Mouse (Mus musculus) CH12.LX (cell line): Measurements from ENCODE around the gene Fbrs. TPM values are rescaled to one million over a fixed set of nuclear protein-coding genes. Genes with fewer than 3 reads are reported as not detected.

Source experiments
- DNase-seq: peaks from one replicate; pipeline ENCODE4 v3.0.0-alpha.2; 2013; ENCODE audit errors: extremely low read depth
- H3K27ac ChIP-seq: 2 replicates; pipeline ENCODE4 v1.5.1; 2012; ENCODE audit warnings: low read depth, mild to moderate bottlenecking, control low read depth, moderate library complexity; ENCODE audit not compliant: insufficient read depth
- H3K27me3 ChIP-seq: replicated peaks from 2 replicates; pipeline ENCODE3; 2012; ENCODE audit warnings: inconsistent platforms
- H3K36me3 ChIP-seq, 2 experiments: replicated peaks in 1 of 2; 2 replicates each; pipeline versions ENCODE3 to v1.6.1; 2012; ENCODE audit warnings: inconsistent platforms in 1 of 2, low read length in 1 of 2, mild to moderate bottlenecking in 1 of 2, mixed read lengths in 1 of 2, moderate library complexity in 1 of 2; ENCODE audit not compliant: control insufficient read depth in 1 of 2, insufficient read depth in 1 of 2
- H3K4me1 ChIP-seq, 2 experiments: 2 replicates each; pipeline ENCODE4 v1.6.1; 2012; ENCODE audit warnings: inconsistent platforms in 1 of 2, moderate library complexity in 1 of 2; ENCODE audit not compliant: insufficient read depth in 2 of 2, control insufficient read depth in 1 of 2
- H3K4me2 ChIP-seq: 2 replicates; pipeline ENCODE4 v1.6.1; 2012; ENCODE audit warnings: low read depth, mild to moderate bottlenecking, control low read depth; ENCODE audit not compliant: poor library complexity, insufficient read depth, severe bottlenecking
- H3K4me3 ChIP-seq, 3 experiments: fragments of 150-350 bp in 1 of 3; sonication (generic) in 1 of 3; replicated peaks in 1 of 3; 2 replicates each; pipeline versions ENCODE3 to v1.5.1; 2011 to 2012; ENCODE audit warnings: low read depth in 2 of 3, low read length in 2 of 3, mild to moderate bottlenecking in 2 of 3, moderate library complexity in 2 of 3, control low read depth in 1 of 3, improper control_type of control experiment in 1 of 3, inconsistent platforms in 1 of 3, mixed read lengths in 1 of 3; ENCODE audit not compliant: poor library complexity in 1 of 3
- H3K79me2 ChIP-seq: replicated peaks from 2 replicates; pipeline ENCODE4 v1.6.1; 2012; ENCODE audit warnings: mild to moderate bottlenecking, moderate library complexity; ENCODE audit not compliant: control insufficient read depth, poor library complexity, insufficient read depth, severe bottlenecking; ENCODE audit errors: extremely low read depth
- H3K9ac ChIP-seq: 2 replicates; pipeline ENCODE4 v1.6.1; 2012; ENCODE audit warnings: low read depth, mild to moderate bottlenecking, control low read depth, moderate library complexity; ENCODE audit not compliant: insufficient read depth
- H3K9me3 ChIP-seq: replicated peaks from 2 replicates; pipeline ENCODE3; 2012; ENCODE audit warnings: low read length, inconsistent platforms, mixed read lengths
- BHLHE40 ChIP-seq: IDR thresholded peaks from 2 replicates; pipeline ENCODE4 v1.6.1; 2011; ENCODE audit warnings: mild to moderate bottlenecking, low read depth, low read length, improper control_type of control experiment
- CHD1 ChIP-seq: IDR thresholded peaks from 2 replicates; pipeline ENCODE4 v1.6.1; 2012; ENCODE audit warnings: low read depth, low read length, improper control_type of control experiment, inconsistent platforms
- CHD2 ChIP-seq: IDR thresholded peaks from 2 replicates; pipeline ENCODE4 v1.6.1; 2011; ENCODE audit warnings: low read length, improper control_type of control experiment
- CTCF ChIP-seq, 2 experiments: IDR thresholded peaks in 1 of 2; conservative IDR thresholded peaks in 1 of 2; 2 replicates each; pipeline ENCODE4 v1.5.1; 2011 to 2012; ENCODE audit warnings: low read depth in 2 of 2, low read length in 2 of 2, improper control_type of control experiment in 1 of 2, inconsistent platforms in 1 of 2, mild to moderate bottlenecking in 1 of 2, moderate library complexity in 1 of 2
- E2F4 ChIP-seq: IDR thresholded peaks from 2 replicates; pipeline ENCODE4 v1.6.1; 2011; ENCODE audit warnings: low read depth, low read length, improper control_type of control experiment; ENCODE audit not compliant: insufficient replicate concordance
- ELF1 ChIP-seq: IDR thresholded peaks from 2 replicates; pipeline ENCODE4 v1.6.1; 2014; ENCODE audit warnings: low read depth, mild to moderate bottlenecking, inconsistent platforms, low read length, improper control_type of control experiment
- EP300 ChIP-seq: IDR thresholded peaks from 2 replicates; pipeline ENCODE4 v1.6.1; 2011; ENCODE audit warnings: low read length, improper control_type of control experiment
- ETS1 ChIP-seq: conservative IDR thresholded peaks from 2 replicates; pipeline ENCODE4 v1.6.1; 2012; ENCODE audit warnings: low read depth, mild to moderate bottlenecking, inconsistent platforms, low read length, improper control_type of control experiment, moderate library complexity
- GABPA ChIP-seq: IDR thresholded peaks from 2 replicates; pipeline ENCODE4 v1.6.1; 2012; ENCODE audit warnings: low read depth, low read length, improper control_type of control experiment, inconsistent platforms; ENCODE audit not compliant: insufficient replicate concordance
- HCFC1 ChIP-seq: IDR thresholded peaks from 2 replicates; pipeline ENCODE4 v1.6.1; 2012; ENCODE audit warnings: low read depth, mild to moderate bottlenecking, inconsistent platforms, low read length, improper control_type of control experiment
- IRF4 ChIP-seq: IDR thresholded peaks from 2 replicates; pipeline ENCODE4 v1.6.1; 2014; ENCODE audit warnings: low read depth, mild to moderate bottlenecking, inconsistent platforms, low read length, improper control_type of control experiment
- JUN ChIP-seq: IDR thresholded peaks from 2 replicates; pipeline ENCODE4 v1.6.1; 2011; ENCODE audit warnings: low read depth, mild to moderate bottlenecking, low read length, improper control_type of control experiment, moderate library complexity; ENCODE audit not compliant: insufficient read depth
- JUND ChIP-seq: conservative IDR thresholded peaks from 2 replicates; pipeline ENCODE4 v1.6.1; 2011; ENCODE audit warnings: low read depth, low read length, improper control_type of control experiment
- MAFK ChIP-seq: IDR thresholded peaks from 2 replicates; pipeline ENCODE4 v1.6.1; 2011; ENCODE audit warnings: low read length, improper control_type of control experiment; ENCODE audit not compliant: insufficient replicate concordance
- MAX ChIP-seq: IDR thresholded peaks from 2 replicates; pipeline ENCODE4 v1.6.1; 2011; ENCODE audit warnings: low read length, improper control_type of control experiment
- MAZ ChIP-seq: IDR thresholded peaks from 2 replicates; pipeline ENCODE4 v1.6.1; 2012; ENCODE audit warnings: low read depth, mild to moderate bottlenecking, inconsistent platforms, low read length, improper control_type of control experiment, moderate library complexity
- MEF2A ChIP-seq: IDR thresholded peaks from 2 replicates; pipeline ENCODE4 v1.6.1; 2014; ENCODE audit warnings: low read depth, mild to moderate bottlenecking, inconsistent platforms, low read length, improper control_type of control experiment, borderline replicate concordance
- MXI1 ChIP-seq: IDR thresholded peaks from 2 replicates; pipeline ENCODE4 v1.6.1; 2011; ENCODE audit warnings: mild to moderate bottlenecking, low read depth, low read length, improper control_type of control experiment
- MYC ChIP-seq: IDR thresholded peaks from 2 replicates; pipeline ENCODE4 v1.6.1; 2011; ENCODE audit warnings: low read depth, mild to moderate bottlenecking, improper control_type of control experiment, low read length
- NELFE ChIP-seq: IDR thresholded peaks from 2 replicates; pipeline ENCODE4 v1.6.1; 2011; ENCODE audit warnings: low read depth, low read length, improper control_type of control experiment
- NRF1 ChIP-seq: IDR thresholded peaks from 2 replicates; pipeline ENCODE4 v1.6.1; 2014; ENCODE audit warnings: low read depth, mild to moderate bottlenecking, inconsistent platforms, low read length, improper control_type of control experiment, moderate library complexity
- PAX5 ChIP-seq: IDR thresholded peaks from 2 replicates; pipeline ENCODE4 v1.6.1; 2012; ENCODE audit warnings: low read length, inconsistent platforms, mixed read lengths
- POLR2A ChIP-seq: IDR thresholded peaks from 2 replicates; pipeline ENCODE4 v1.6.1; 2011; ENCODE audit warnings: low read depth, mild to moderate bottlenecking, improper control_type of control experiment, low read length
- POLR2AphosphoS2 ChIP-seq: IDR thresholded peaks from 2 replicates; pipeline ENCODE4 v1.6.1; 2011; ENCODE audit warnings: low read depth, low read length, improper control_type of control experiment
- RAD21 ChIP-seq: IDR thresholded peaks from 2 replicates; pipeline ENCODE4 v1.6.1; 2011; ENCODE audit warnings: low read depth, mild to moderate bottlenecking, low read length, improper control_type of control experiment, moderate library complexity
- RCOR1 ChIP-seq: conservative IDR thresholded peaks from 2 replicates; pipeline ENCODE4 v1.6.1; 2012; ENCODE audit warnings: low read depth, mild to moderate bottlenecking, inconsistent platforms, low read length, improper control_type of control experiment
- SIN3A ChIP-seq: IDR thresholded peaks from 2 replicates; pipeline ENCODE4 v1.6.1; 2012; ENCODE audit warnings: low read length, improper control_type of control experiment, inconsistent platforms
- SMC3 ChIP-seq: IDR thresholded peaks from 2 replicates; pipeline ENCODE4 v1.6.1; 2011; ENCODE audit warnings: low read depth, low read length, improper control_type of control experiment
- TBP ChIP-seq: conservative IDR thresholded peaks from 2 replicates; pipeline ENCODE4 v1.6.1; 2011; ENCODE audit warnings: low read depth, low read length, improper control_type of control experiment
- TCF12 ChIP-seq: IDR thresholded peaks from 2 replicates; pipeline ENCODE4 v1.6.1; 2014; ENCODE audit warnings: low read depth, mild to moderate bottlenecking, inconsistent platforms, low read length, improper control_type of control experiment
- UBTF ChIP-seq: IDR thresholded peaks from 2 replicates; pipeline ENCODE4 v1.6.1; 2012; ENCODE audit warnings: low read depth, mild to moderate bottlenecking, inconsistent platforms, low read length, improper control_type of control experiment, moderate library complexity
- USF1 ChIP-seq: IDR thresholded peaks from 2 replicates; pipeline ENCODE4 v1.6.1; 2014; ENCODE audit warnings: low read depth, mild to moderate bottlenecking, inconsistent platforms, low read length, improper control_type of control experiment
- USF2 ChIP-seq: conservative IDR thresholded peaks from 2 replicates; pipeline ENCODE4 v1.6.1; 2011; ENCODE audit warnings: low read depth, low read length, improper control_type of control experiment
- ZC3H11A ChIP-seq: IDR thresholded peaks from 2 replicates; pipeline ENCODE4 v1.6.1; 2012; ENCODE audit warnings: low read depth, mild to moderate bottlenecking, inconsistent platforms, low read length, improper control_type of control experiment
- ZKSCAN1 ChIP-seq: IDR thresholded peaks from 2 replicates; pipeline ENCODE4 v1.6.1; 2012; ENCODE audit warnings: low read depth, inconsistent platforms, low read length, improper control_type of control experiment, borderline replicate concordance
- ZMIZ1 ChIP-seq: IDR thresholded peaks from 2 replicates; pipeline ENCODE4 v1.6.1; 2012; ENCODE audit warnings: low read depth, mild to moderate bottlenecking, inconsistent platforms, low read length, improper control_type of control experiment
- ZNF384 ChIP-seq: IDR thresholded peaks from 2 replicates; pipeline ENCODE4 v1.6.1; 2012; ENCODE audit warnings: low read depth, low read length, improper control_type of control experiment, inconsistent platforms
- dilution Hi-C: fragments of 300-500 bp; cut with MboI; formaldehyde crosslinking; loops from 2 replicates; pipeline ENCODE4 v1.14.3; 2020; ENCODE audit warnings: low sequenced_read_pairs; ENCODE audit not compliant: extremely low pct_unique_long_range_greater_than_20kb, extremely low pct_ligation_motif_present
- in situ Hi-C: fragments of 300-500 bp; cut with MboI; formaldehyde crosslinking; loops from 3 replicates; pipeline ENCODE4 v1.14.3; 2019; ENCODE audit warnings: low sequenced_read_pairs, low pct_ligation_motif_present, low pct_unique_long_range_greater_than_20kb, mixed read lengths
- polyA plus RNA-seq: library from polyadenylated mRNA; unstranded; fragments of >175 nt; gene quantifications from 2 replicates; pipeline ENCODE4 v1.2.1, GENCODE M21; 2012; ENCODE audit warnings: low read depth; ENCODE audit not compliant: insufficient read length
- total RNA-seq, 2 experiments: library from RNA; depleted of rRNA; stranded (reverse); fragments of 300-350 nt in 1 of 2; fragments of >200 nt in 1 of 2; gene quantifications; 2 replicates each; pipeline ENCODE4 v1.2.3; 2012 to 2014

Gene Fbrs
- total and polyA plus RNA-seq, 3 experiments: 6.7 to 66.7 (median 14.4) TPM

DNA sequence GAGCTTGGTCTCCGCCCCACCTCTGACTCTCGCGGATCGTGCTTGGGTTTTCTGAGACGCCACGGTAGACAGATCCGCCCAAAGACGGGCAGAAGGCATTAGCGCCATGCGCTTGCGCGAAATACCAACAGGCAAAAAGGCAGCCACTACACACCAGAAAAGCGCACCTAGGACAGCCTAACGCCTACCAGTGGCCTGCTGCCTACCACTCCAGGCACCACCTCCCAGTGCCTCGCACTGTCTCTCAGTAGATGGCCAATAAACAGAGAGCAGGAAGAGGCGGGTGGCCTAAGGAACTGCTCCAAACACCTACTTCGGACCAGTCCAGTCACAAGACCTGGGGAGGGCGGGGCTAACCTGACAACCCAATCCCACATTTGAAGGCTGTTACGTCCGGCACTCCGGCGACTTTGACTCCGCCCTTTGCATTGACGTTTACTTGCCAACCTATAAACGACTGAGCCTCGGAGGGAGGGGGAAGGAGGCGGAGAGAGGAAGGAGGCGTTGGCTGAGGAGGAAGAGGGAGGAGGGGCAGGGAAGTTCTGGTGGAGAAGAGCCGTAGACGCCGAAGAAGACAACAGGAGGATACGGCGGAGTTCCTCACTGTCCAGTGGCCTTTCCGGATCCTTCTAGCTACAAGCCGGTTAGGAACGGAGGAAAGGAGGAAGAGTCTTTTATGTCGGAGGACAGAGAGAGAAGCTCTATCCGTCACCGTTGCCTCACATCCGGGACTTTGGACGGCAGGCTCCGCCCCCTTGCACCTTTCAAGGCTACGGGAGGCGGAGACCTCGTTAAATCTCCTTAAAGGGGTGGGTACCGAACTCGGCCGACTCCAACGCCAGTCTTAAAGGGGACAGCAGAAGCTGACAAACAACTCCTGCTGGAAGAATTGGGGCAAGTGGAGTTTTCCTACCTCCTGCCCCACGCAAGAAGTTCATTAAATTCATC is 1.0 kb upstream of the Fbrs start:
- Histone ChIP-seq H3K27me3 (no peaks in the 10 kb centered on the region), H3K9ac (peak overlapping the region; percentile 98), H3K4me3 (peak overlapping the region; percentile 80 to 98 (median 97)), H3K79me2 (peaks cover 37% of the 10 kb centered on the region), H3K9me3 (no peaks in the 10 kb centered on the region), H3K4me2 (0 out of 2 replicates have a peak overlapping the region, but pooled peaks have one; percentile 70), H3K4me1 (peaks cover 9 to 34% of the 10 kb centered on the region in 2 experiments), H3K36me3 (peaks cover 35 to 61% of the 10 kb centered on the region in 2 experiments), H3K27ac (peak overlapping the region; percentile 88)
- DNase-seq: peak; percentile 100
- in situ Hi-C loops (loop anchor here (5.0 kb wide), 1 partner anchor 116 kb away; no protein-coding TSS in a partner anchor), dilution Hi-C loops (no loop called here)
- TF ChIP-seq SIN3A: peak; percentile 84
- TF ChIP-seq E2F4: no peak
- peak; percentile 35; the same call in 1 of the 2 replicates for TF ChIP-seq MYC
- peak; percentile 86 for TF ChIP-seq ELF1
- no peak; the same call in 1 of the 2 replicates for TF ChIP-seq MEF2A
- no peak for TF ChIP-seq ZKSCAN1
- TF ChIP-seq IRF4: peak; percentile 43; the same call in 1 of the 2 replicates
- TF ChIP-seq MAFK: no peak
- TF ChIP-seq TCF12: peak; percentile 64
- TF ChIP-seq UBTF: no peak
- TF ChIP-seq USF1: peak; percentile 68
- TF ChIP-seq SMC3: no peak
- peak; percentile 90 for TF ChIP-seq POLR2AphosphoS2
- TF ChIP-seq MAX: peak; percentile 62; the same call in 1 of the 2 replicates
- TF ChIP-seq TBP: peak; percentile 62; the same call in 1 of the 2 replicates
- TF ChIP-seq JUN: no peak
- TF ChIP-seq ZC3H11A: no peak
- TF ChIP-seq NELFE: peak; percentile 58; the same call in 1 of the 2 replicates
- TF ChIP-seq RAD21: no peak; the same call in none of the 2 replicates
- TF ChIP-seq PAX5: no peak
- peak; percentile 20; the same call in 1 of the 2 replicates for TF ChIP-seq BHLHE40
- no peak for TF ChIP-seq CTCF (conservative IDR thresholded peaks at IDR 0.05 in 1 of 2, IDR thresholded peaks at IDR 0.05 in 1 of 2; ENCODE audit: low read depth in 2 of 2, low read length in 2 of 2)
- TF ChIP-seq USF2: no peak; the same call in 1 of the 2 replicates
- TF ChIP-seq MAZ: peak; percentile 92
- TF ChIP-seq RCOR1: no peak
- peak; percentile 73 for TF ChIP-seq POLR2A
- no peak for TF ChIP-seq CHD1
- no peak; the same call in 1 of the 2 replicates for TF ChIP-seq JUND
- TF ChIP-seq HCFC1: peak; percentile 87
- TF ChIP-seq MXI1: no peak; the same call in none of the 2 replicates
- peak; percentile 92 for TF ChIP-seq NRF1
- no peak; the same call in 1 of the 2 replicates for TF ChIP-seq ETS1
- no peak; the same call in 1 of the 2 replicates for TF ChIP-seq GABPA
- no peak for TF ChIP-seq ZNF384
- peak; percentile 70 for TF ChIP-seq ZMIZ1
- no peak for TF ChIP-seq EP300
- TF ChIP-seq CHD2: peak; percentile 87
